Mouse (Mus musculus) lung, embryonic 16.5 days (tissue): ENCODE measurements around the gene Grap. TPM values are rescaled to one million over a fixed set of nuclear protein-coding genes. Genes with fewer than 3 reads are reported as not detected.

ENCODE experiments used
- ATAC-seq: fragments of 200-750 bp; cut with Nextera tagmentation; 2 replicates; pipeline ENCODE4 v1.8.0; 2017; ENCODE audit warnings: low read depth, mild to moderate bottlenecking, moderate library complexity
- H3K27ac ChIP-seq: fragments of 300-500 bp; sonication (generic); 2 replicates; pipeline ENCODE4 v1.5.1; 2014; ENCODE audit warnings: mild to moderate bottlenecking, control low read depth, low read length
- H3K27me3 ChIP-seq: fragments of 300-500 bp; sonication (generic); 2 replicates; pipeline ENCODE4 v1.6.1; 2014; ENCODE audit warnings: low read depth, low read length, mixed read lengths; ENCODE audit not compliant: control insufficient read depth, insufficient read depth
- H3K36me3 ChIP-seq: fragments of 300-500 bp; sonication (generic); 2 replicates; pipeline ENCODE4 v1.6.1; 2014; ENCODE audit warnings: low read length; ENCODE audit not compliant: control insufficient read depth, insufficient read depth
- H3K4me1 ChIP-seq: fragments of 300-500 bp; sonication (generic); replicated peaks from 2 replicates; pipeline ENCODE4 v1.6.1; 2014; ENCODE audit warnings: low read length, mixed read lengths; ENCODE audit not compliant: control insufficient read depth, insufficient read depth
- H3K4me2 ChIP-seq: fragments of 300-500 bp; sonication (generic); 2 replicates; pipeline ENCODE4 v1.6.1; 2014; ENCODE audit warnings: low read depth, low read length, control low read depth
- H3K4me3 ChIP-seq: fragments of 300-500 bp; sonication (generic); 2 replicates; pipeline ENCODE4 v1.5.1; 2014; ENCODE audit warnings: mild to moderate bottlenecking, low read length, control low read depth
- H3K9ac ChIP-seq: fragments of 300-500 bp; sonication (generic); 2 replicates; pipeline ENCODE4 v1.6.1; 2014; ENCODE audit warnings: low read length, control low read depth
- H3K9me3 ChIP-seq: fragments of 300-500 bp; sonication (generic); 2 replicates; pipeline ENCODE4 v1.6.1; 2016; ENCODE audit warnings: low read length; ENCODE audit not compliant: control insufficient read depth
- WGBS: fragments of 180-500 bp; shearing (Covaris S2); extraction: QIAGEN DNeasy Blood & Tissue Kit; methylation state at CpG from one replicate; pipeline ENCODE4 v1.1.7; 2014; 5-methylcytosine and 5-hydroxymethylcytosine counted together
- polyA plus RNA-seq: library from polyadenylated mRNA; unstranded; fragments of >200 nt; fragmentation: Nextera tagmentation; extraction: Ambion mirVana; gene quantifications from 2 replicates; pipeline ENCODE4 v1.2.1, GENCODE M21; 2015

Gene Grap
- polyA plus RNA-seq, 1 experiment from 2014 or later: 43.1 TPM

DNA sequence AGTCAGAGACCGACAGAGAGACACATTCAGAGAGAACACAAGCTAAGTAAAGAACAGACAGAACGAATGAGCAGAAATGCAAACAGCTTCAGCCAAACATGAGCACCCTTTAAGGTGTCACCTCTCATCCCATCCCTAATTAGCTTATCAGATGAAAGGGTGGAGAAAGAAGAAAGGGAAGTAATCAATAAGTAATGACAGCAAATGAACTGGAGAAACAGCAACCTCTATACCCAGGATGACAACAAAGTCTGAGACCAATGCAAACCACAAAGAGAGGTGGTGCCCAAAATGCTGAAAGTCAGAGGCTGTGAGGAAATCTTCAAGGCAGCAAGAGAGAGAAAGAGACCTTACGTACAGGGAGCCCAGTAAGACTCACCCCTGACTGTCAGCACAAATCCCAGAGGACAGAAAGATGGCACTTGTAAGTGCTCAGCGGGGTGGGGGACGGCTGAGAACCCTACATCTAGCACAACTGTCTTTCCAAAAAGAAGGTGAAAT, 7.7 kb upstream of the Grap start:
- Histone ChIP-seq H3K27ac (no peak overlapping the region), H3K9ac (no peak overlapping the region), H3K9me3 (no peaks in the 10 kb centered on the region), H3K4me2 (no peak overlapping the region), H3K4me3 (no peak overlapping the region), H3K27me3 (no peaks in the 10 kb centered on the region), H3K36me3 (no peaks in the 10 kb centered on the region), H3K4me1 (peaks cover 8% of the 10 kb centered on the region; the same call in 1 of the 2 replicates)
- ATAC-seq: no peak
- 53% methylated on average over 5 of the region's 5 CpGs for WGBS

DNA sequence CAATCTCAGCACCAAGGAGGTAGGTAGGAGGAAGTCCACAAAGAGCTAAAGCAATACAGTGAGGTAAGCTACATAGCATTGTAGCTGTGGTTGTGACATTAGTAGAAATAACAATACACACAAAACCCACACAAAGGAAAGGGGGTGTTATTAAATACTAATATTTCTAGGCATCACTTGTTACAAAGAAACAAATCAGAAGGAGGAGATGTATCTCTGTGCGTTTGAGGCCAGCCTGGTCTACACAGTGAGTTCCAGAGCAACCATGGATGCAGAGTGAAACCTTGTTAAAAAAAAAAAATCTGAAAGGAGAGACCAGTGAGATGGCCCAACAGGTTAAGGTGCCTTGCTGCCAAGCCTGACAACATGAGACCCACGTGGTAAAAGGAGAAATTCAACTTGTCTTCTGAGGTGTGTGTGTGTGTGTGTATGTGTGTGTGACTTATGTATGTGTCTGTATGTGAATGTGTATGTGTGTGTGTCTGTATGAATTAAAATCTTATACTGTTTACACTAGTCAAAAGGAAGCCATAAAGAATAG, 6.5 kb upstream of the Grap start:
- Histone ChIP-seq H3K9me3 (no peaks in the 10 kb centered on the region), H3K4me3 (no peak overlapping the region), H3K36me3 (no peaks in the 10 kb centered on the region), H3K27ac (no peak overlapping the region), H3K9ac (no peak overlapping the region), H3K27me3 (no peaks in the 10 kb centered on the region), H3K4me1 (peaks cover 8% of the 10 kb centered on the region; the same call in 1 of the 2 replicates), H3K4me2 (no peak overlapping the region)
- ATAC-seq: no peak
- WGBS: 54% methylated on average over 2 of the region's 2 CpGs

DNA sequence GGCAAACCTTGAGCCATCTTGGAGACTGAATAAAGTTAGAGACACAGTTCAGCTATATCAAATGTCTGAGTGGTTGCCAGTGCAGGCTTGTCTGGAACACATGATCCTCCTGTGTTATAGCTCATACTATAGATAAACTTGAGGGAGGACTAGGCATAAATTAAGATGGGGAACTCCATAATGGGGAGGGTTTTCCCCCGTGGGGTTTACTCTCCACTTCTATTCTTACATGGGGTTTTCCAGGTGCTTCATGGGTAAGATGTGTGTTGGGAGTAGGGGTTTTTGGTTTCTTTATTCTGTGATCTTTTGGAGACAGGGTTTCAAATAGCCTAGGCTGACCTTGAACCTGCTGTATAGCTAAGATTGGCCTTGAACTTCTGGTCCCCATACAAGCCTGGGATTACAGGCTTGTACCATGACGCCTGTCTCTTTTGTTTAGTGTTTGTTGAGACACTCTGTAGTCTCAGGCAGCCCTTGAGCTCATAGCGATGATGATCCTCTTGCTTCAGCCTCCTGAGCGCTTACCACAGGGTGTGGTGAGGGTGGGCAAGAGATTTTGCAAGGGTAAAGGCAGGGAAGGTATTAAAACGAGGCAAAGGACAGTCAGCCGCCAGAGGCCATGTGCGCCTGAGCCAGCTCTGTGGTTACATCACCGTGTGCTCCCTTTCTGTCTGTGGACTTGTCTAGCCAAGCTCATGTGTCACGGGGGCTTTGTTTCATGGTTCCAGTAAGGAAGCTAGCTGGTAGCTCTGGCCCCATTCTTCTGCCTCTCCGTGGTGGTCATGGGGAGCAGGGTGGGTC, 5.8 kb upstream of the Grap start:
- H3K9me3 ChIP-seq: no peaks in the 10 kb centered on the region
- H3K36me3 ChIP-seq: no peaks in the 10 kb centered on the region
- no peak overlapping the region for H3K9ac ChIP-seq
- H3K4me2 ChIP-seq: no peak overlapping the region
- H3K4me3 ChIP-seq: no peak overlapping the region
- no peak overlapping the region for H3K27ac ChIP-seq
- H3K4me1 ChIP-seq: peaks cover 8% of the 10 kb centered on the region; the same call in 1 of the 2 replicates
- no peaks in the 10 kb centered on the region for H3K27me3 ChIP-seq
- 66% methylated on average over 10 of the region's 10 CpGs for WGBS
- no peak for ATAC-seq

GRCm38 (mm10) chr11:61647956-61648748, 4.9 kb upstream of the Grap start:
- H3K9ac ChIP-seq: no peak overlapping the region
- 64% methylated on average over 6 of the region's 6 CpGs for WGBS
- no peak overlapping the region for H3K27ac ChIP-seq
- H3K4me2 ChIP-seq: no peak overlapping the region
- no peak for ATAC-seq
- H3K9me3 ChIP-seq: no peaks in the 10 kb centered on the region
- no peak overlapping the region for H3K4me3 ChIP-seq
- no peaks in the 10 kb centered on the region for H3K36me3 ChIP-seq
- H3K4me1 ChIP-seq: peaks cover 8% of the 10 kb centered on the region; the same call in 1 of the 2 replicates
- no peaks in the 10 kb centered on the region for H3K27me3 ChIP-seq

GRCm38 (mm10) chr11:61648749-61649115, 4.3 kb upstream of the Grap start:
- Histone ChIP-seq H3K27me3 (no peaks in the 10 kb centered on the region), H3K9me3 (no peaks in the 10 kb centered on the region), H3K4me2 (no peak overlapping the region), H3K36me3 (no peaks in the 10 kb centered on the region), H3K4me3 (no peak overlapping the region), H3K4me1 (peaks cover 6% of the 10 kb centered on the region; the same call in 1 of the 2 replicates), H3K9ac (no peak overlapping the region), H3K27ac (no peak overlapping the region)
- 73% methylated on average over 7 of the region's 7 CpGs for WGBS
- no peak for ATAC-seq

DNA sequence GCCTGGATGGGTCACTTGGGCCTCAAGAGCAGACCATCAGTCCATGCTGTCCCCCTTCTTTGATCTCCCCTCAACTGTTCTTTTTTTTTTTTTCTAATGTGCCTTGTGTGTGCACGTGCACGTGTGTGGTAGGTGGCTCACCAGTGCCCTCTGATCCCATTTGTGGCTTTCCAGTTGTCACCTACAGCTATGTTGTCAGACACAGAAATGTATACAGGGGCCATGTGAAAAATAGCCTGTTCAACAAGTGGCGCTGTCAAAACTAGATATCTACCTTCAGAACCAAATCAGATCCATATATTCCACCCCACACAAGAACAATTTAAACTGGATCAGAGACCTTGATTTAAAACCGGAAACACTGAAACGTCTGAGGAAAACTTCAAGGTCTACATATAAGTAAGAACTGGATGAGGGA, 3.9 kb upstream of the Grap start:
- no peaks in the 10 kb centered on the region for H3K27me3 ChIP-seq
- no peaks in the 10 kb centered on the region for H3K36me3 ChIP-seq
- ATAC-seq: no peak
- 89% methylated on average over 5 of the region's 5 CpGs for WGBS
- H3K4me1 ChIP-seq: peaks cover 3% of the 10 kb centered on the region; the same call in 1 of the 2 replicates
- H3K4me2 ChIP-seq: no peak overlapping the region
- no peak overlapping the region for H3K4me3 ChIP-seq
- no peaks in the 10 kb centered on the region for H3K9me3 ChIP-seq
- no peak overlapping the region for H3K9ac ChIP-seq
- H3K27ac ChIP-seq: no peak overlapping the region

DNA sequence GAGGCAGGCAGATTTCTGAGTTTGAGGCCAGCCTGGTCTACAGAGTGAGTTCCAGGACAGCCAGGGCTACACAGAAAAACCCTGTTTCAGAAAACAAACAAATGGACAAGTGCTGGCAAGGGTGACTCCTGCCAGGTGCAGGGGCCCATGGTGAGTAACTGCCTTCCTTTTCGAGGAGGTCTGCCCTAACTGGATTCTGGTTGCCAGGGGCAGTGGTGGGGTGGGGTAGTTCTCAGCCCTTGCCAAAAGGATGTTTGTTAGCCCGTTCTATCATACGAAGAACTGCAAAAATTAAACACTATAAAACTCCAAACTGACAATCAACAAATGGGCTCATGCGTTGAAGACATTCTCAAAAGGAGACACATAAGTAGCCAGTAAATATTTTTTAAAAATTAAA, 3.4 kb upstream of the Grap start:
- no peaks in the 10 kb centered on the region for H3K27me3 ChIP-seq
- 75% methylated on average over 4 of the region's 4 CpGs for WGBS
- no peak for ATAC-seq

GRCm38 (mm10) chr11:61650470-61651265, 2.4 kb upstream of the Grap start:
- Histone ChIP-seq H3K9ac (no peak overlapping the region), H3K4me3 (no peak overlapping the region), H3K4me2 (no peak overlapping the region), H3K27me3 (no peaks in the 10 kb centered on the region), H3K4me1 (no peaks in the 10 kb centered on the region), H3K9me3 (no peaks in the 10 kb centered on the region), H3K36me3 (no peaks in the 10 kb centered on the region), H3K27ac (no peak overlapping the region)
- 78% methylated on average over 9 of the region's 9 CpGs for WGBS
- no peak for ATAC-seq

More for the DNA sequence above, 3.4 kb upstream of the Grap start:
- Histone ChIP-seq H3K4me1 (no peaks in the 10 kb centered on the region), H3K36me3 (no peaks in the 10 kb centered on the region), H3K4me2 (no peak overlapping the region), H3K27ac (no peak overlapping the region), H3K9ac (no peak overlapping the region), H3K4me3 (no peak overlapping the region), H3K9me3 (no peaks in the 10 kb centered on the region)
